Mouse (Mus musculus) gastrocnemius, adult 18-20 months (tissue): ENCODE measurements at regions not wholly inside any gene's neighbourhood (a gene's known extent, or its start where the extent isn't known, plus 50 kb on each side); places are given as distances from the start of the nearest gene placed in this dataset.
A peak's percentile ranks its signal among the peaks of the same experiment; 100 is the strongest.

ENCODE experiments used
- DNase-seq: peaks from one replicate; pipeline ENCODE4 v3.0.0; 2021; ENCODE audit warnings: low spot score

DNA sequence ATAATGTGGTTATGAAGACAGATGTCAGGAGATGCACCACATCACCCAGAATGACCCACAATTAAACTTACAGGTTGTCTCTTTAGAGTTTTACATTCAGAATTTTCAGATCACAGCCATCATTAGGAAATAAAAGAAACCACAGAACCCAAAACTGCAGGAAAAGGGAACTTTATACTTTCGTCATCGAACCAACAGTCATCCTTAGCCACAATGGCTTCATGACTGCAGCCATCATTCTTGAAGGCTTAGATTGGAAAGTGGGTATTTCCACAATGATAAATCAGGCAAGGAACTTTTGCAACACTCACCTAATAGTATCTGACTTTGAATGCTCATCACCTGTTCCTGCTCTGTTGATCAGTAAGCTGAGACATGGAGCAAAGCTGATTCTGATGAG is 75.9 kb upstream of the Ank start:
- DNase-seq: no peak

DNA sequence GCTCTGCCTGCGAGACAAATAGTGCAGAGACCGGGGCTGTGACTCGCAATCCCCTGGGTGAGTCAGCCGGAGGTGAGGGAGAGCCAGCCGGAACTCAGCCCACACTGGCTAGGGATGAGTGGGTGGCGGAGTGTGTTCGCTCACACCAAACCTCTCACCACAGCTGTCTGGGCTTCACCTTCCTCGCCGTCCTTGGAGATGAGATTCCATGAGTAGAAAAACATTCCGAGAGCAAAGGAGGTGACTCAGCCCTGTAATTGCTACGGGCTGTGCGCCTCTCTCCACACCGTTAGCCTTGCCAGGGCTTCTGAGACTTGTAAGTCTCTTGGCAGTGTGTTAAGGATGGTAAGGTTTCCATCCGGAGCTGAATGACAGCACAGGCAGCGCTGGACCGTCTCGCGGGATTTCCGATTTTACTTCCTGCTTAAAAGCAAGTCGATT is 60.7 kb upstream of the Ank start:
- DNase-seq: peak; percentile 58

DNA sequence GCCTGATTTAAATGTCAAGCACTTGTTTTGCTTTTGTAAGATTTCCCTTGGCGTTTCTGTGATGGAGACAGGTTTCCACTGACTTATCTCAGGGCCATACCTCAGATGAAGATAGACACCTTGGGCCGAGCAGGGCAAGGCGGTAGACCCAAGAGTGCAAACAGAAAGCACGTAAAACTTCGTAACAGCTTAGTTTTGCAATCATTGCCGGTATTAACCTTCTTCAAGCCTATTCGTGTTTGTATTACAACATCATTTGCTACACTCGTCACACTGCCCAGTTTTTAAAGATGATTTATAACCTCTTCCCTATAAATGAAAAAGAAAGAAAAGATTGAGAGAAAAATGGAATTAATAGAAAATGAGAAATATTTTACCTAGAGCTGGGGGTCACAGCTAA is 56.6 kb upstream of the Ank start:
- DNase-seq: no peak

DNA sequence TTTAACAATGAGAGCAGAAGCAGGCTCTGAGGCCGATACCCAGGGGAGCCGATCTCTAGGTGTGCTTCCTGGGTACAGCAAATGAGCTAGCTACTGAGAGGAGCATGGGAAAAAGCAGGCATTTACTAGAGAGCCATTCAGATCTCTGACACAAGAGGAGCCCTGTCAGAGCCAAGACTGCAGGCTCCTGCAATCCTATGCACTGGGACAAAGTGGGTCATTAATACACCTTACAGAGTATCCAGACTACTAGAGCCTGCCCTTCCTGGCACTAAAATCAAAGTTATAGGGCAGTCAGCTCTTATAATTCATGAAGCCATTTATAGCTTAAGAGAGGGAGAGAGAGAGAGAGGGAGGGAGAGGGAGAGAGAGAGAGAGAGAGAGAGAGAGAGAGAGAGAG is 54.2 kb upstream of the Ank start:
- DNase-seq: no peak

DNA sequence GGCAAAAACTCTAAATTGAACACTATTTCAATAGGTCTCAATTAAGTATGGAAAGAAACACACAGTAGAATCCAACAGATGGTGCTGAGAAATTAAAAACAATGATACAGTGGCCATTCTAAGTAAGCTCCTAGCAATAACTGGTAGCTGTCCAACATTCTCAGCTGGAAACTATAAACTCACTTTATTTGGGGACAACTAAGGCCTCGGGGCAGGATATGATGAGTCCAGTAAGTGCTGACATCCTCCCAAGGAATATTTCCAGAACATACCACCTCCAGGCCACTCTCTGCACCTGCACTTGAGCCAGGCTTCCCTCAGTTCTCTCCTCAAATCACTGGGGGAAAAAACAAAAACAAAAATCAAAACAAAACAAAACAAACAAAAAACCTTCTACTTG is 53.7 kb upstream of the Ank start:
- peak; percentile 14 for DNase-seq

DNA sequence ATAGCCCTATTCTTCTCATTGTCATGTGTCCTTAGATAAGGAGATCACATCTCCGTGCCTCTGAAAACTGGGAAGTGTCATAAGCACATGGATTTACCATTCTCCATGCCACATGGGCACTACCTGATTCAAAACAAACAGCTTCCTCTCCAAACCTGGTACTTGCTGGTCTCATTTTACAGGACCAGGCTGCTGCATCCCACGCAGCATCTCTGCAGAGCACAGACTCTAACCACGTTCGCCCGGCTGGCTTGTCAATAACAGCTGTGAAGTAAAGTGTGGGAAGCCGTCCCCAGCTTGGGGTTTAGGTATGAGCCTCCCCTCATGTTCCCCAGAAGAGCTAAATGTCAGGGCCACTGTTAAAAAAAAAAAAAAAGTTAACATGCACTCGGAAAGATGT is 53.0 kb upstream of the Ank start:
- no peak for DNase-seq

DNA sequence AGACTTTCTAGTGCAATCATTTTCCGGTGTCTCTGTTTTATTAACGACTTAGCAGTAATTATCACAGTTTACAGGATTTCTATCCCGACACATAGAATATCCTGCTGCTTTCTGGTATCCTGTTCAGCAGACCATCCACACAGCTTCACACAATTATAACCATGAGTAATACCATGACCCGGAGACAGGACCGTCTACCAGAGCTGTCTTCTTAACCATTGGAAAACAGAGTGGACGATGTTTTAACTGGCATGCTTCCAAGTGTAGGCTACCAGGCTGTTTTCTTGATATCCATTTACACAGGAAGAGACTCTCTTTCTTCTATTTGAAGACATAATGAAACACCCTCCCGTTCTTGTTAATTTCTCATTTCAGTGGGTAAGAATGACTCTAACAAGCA is 51.7 kb upstream of the Ank start:
- no peak for DNase-seq
